Mouse (Mus musculus): ENCODE results near the gene Wnt2b. TPM values are rescaled to one million over a fixed set of nuclear protein-coding genes. Genes with fewer than 3 reads are reported as not detected.

Wnt2b gene
- polyA plus RNA-seq, 1 experiment from 2014 or later = 0.88 TPM

DNA sequence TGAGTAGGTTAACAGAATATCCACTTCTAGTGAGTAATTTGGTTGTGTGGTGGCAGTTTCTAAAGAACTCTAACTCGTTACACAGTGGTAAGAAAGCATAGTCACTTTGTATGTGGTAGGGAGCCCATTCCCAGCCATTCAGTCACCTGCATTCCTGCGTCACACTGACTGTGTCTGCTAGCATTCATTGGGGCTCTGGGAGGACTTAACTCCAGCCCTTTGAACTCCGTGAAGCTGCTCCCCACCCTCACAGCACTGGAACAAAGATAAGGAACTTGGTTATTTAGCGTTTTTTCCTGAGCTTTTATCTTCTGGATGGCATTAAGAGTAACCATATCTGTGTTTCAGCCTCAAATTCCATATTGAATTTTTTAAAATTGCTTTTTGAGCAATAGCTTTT is 23.4 kb downstream of the Wnt2b start:
- H3K27ac ChIP-seq (ENCODE audit: low read length) = no peak overlapping the region
- no peaks in the 10 kb centered on the region for H3K27me3 ChIP-seq (replicated peaks; ENCODE audit: insufficient read depth, low read length)
- H3K4me2 ChIP-seq (replicated peaks; ENCODE audit: low read depth, low read length) = no peak overlapping the region
- no peak overlapping the region for H3K4me3 ChIP-seq (ENCODE audit: low read depth, low read length)
- WGBS = 59% methylated on average over 4 of the region's 4 CpGs
- no peaks in the 10 kb centered on the region for H3K36me3 ChIP-seq (ENCODE audit: insufficient read depth, low read length)
- ATAC-seq = no peak
- H3K4me1 ChIP-seq (ENCODE audit: insufficient read depth, low read depth, low read length) = no peaks in the 10 kb centered on the region
- DNase-seq (ENCODE audit: low spot score) = no peak
- H3K9ac ChIP-seq (replicated peaks; ENCODE audit: low read depth) = no peak overlapping the region
- TF ChIP-seq CTCF (IDR thresholded peaks at IDR 0.05) = no peak
- no peak for TF ChIP-seq EP300 (IDR thresholded peaks at IDR 0.05)
- H3K9me3 ChIP-seq (ENCODE audit: low read length) = no peaks in the 10 kb centered on the region

GRCm38 (mm10) chr3:104937728-104938305 is 23.9 kb downstream of the Wnt2b start:
- Histone ChIP-seq H3K27ac (ENCODE audit: low read length) (no peak overlapping the region), H3K4me3 (ENCODE audit: low read depth, low read length) (no peak overlapping the region), H3K4me1 (ENCODE audit: insufficient read depth, low read depth, low read length) (no peaks in the 10 kb centered on the region), H3K36me3 (ENCODE audit: insufficient read depth, low read length) (no peaks in the 10 kb centered on the region), H3K4me2 (replicated peaks; ENCODE audit: low read depth, low read length) (no peak overlapping the region), H3K9me3 (ENCODE audit: low read length) (no peaks in the 10 kb centered on the region), H3K9ac (replicated peaks; ENCODE audit: low read depth) (no peak overlapping the region), H3K27me3 (replicated peaks; ENCODE audit: insufficient read depth, low read length) (no peaks in the 10 kb centered on the region)
- DNase-seq (ENCODE audit: low spot score) (no peak), ATAC-seq (no peak)
- 74% methylated on average over 2 of the region's 2 CpGs for WGBS
- TF ChIP-seq EP300 (IDR thresholded peaks at IDR 0.05) = no peak
- TF ChIP-seq CTCF (IDR thresholded peaks at IDR 0.05) = no peak

- H3K9me3 ChIP-seq (ENCODE audit: low read length) = no peaks in the 10 kb centered on the region
- peaks cover 7% of the 10 kb centered on the region; the same call in 1 of the 2 replicates for H3K36me3 ChIP-seq (ENCODE audit: insufficient read depth, low read length)
- 96% methylated on average over 6 of the region's 6 CpGs for WGBS
- no peaks in the 10 kb centered on the region for H3K27me3 ChIP-seq (replicated peaks; ENCODE audit: insufficient read depth, low read length)
- no peak overlapping the region for H3K4me3 ChIP-seq (ENCODE audit: low read depth, low read length)
- H3K27ac ChIP-seq (ENCODE audit: low read length) = no peak overlapping the region
- no peak for ATAC-seq
- no peaks in the 10 kb centered on the region for H3K4me1 ChIP-seq (ENCODE audit: insufficient read depth, low read depth, low read length)
- no peak for DNase-seq (ENCODE audit: low spot score)
- no peak overlapping the region for H3K9ac ChIP-seq (replicated peaks; ENCODE audit: low read depth)
- TF ChIP-seq EP300 (IDR thresholded peaks at IDR 0.05) (no peak), CTCF (IDR thresholded peaks at IDR 0.05) (no peak)
- no peak overlapping the region for H3K4me2 ChIP-seq (replicated peaks; ENCODE audit: low read depth, low read length)
Observed at GRCm38 (mm10) chr3:104929385-104929784, 32.3 kb downstream of the Wnt2b start.

DNA sequence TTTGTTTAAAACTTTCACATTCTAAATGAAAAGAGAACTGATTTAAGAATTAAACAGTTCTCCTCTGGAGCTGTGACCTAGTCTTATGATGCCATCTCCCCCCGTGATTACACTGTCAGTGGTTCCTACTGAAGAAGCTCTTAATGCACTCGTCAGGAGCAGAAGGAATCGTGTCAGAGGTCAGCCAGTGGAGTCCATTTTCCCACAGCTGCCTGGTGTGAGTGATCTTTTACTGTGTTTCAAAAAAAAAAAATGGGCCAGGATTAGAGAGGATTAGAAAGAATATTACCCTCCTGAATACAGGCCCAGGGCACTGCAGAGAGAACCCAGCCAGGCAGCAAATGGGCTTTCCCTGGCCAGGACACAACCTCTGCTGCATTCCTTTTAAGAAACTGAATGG is 46.7 kb downstream of the Wnt2b start:
- H3K27ac ChIP-seq (ENCODE audit: low read length) = no peak overlapping the region
- no peak overlapping the region for H3K4me2 ChIP-seq (replicated peaks; ENCODE audit: low read depth, low read length)
- no peaks in the 10 kb centered on the region for H3K9me3 ChIP-seq (ENCODE audit: low read length)
- TF ChIP-seq EP300 (IDR thresholded peaks at IDR 0.05) (no peak), CTCF (IDR thresholded peaks at IDR 0.05) (no peak)
- DNase-seq (ENCODE audit: low spot score) (no peak), ATAC-seq (no peak)
- WGBS = 56% methylated on average over 3 of the region's 3 CpGs
- H3K4me3 ChIP-seq (ENCODE audit: low read depth, low read length) = no peak overlapping the region
- no peak overlapping the region for H3K9ac ChIP-seq (replicated peaks; ENCODE audit: low read depth)
- no peaks in the 10 kb centered on the region for H3K27me3 ChIP-seq (replicated peaks; ENCODE audit: insufficient read depth, low read length)
- no peaks in the 10 kb centered on the region for H3K36me3 ChIP-seq (ENCODE audit: insufficient read depth, low read length)
- H3K4me1 ChIP-seq (ENCODE audit: insufficient read depth, low read depth, low read length) = no peaks in the 10 kb centered on the region

- ATAC-seq = peak; percentile 54; the same call in 1 of the 2 replicates
- Histone ChIP-seq H3K27ac (ENCODE audit: low read length) (no peak overlapping the region), H3K4me1 (ENCODE audit: insufficient read depth, low read depth, low read length) (no peaks in the 10 kb centered on the region), H3K9ac (replicated peaks; ENCODE audit: low read depth) (no peak overlapping the region), H3K27me3 (replicated peaks; ENCODE audit: insufficient read depth, low read length) (no peaks in the 10 kb centered on the region), H3K4me3 (ENCODE audit: low read depth, low read length) (no peak overlapping the region), H3K36me3 (ENCODE audit: insufficient read depth, low read length) (peaks cover 4% of the 10 kb centered on the region), H3K9me3 (ENCODE audit: low read length) (no peaks in the 10 kb centered on the region), H3K4me2 (replicated peaks; ENCODE audit: low read depth, low read length) (no peak overlapping the region)
- 54% methylated on average over 6 of the region's 6 CpGs for WGBS
- TF ChIP-seq EP300 (IDR thresholded peaks at IDR 0.05) (no peak), CTCF (IDR thresholded peaks at IDR 0.05) (no peak)
- DNase-seq (ENCODE audit: low spot score) = peak; percentile 12
Observed at GRCm38 (mm10) chr3:104909195-104909594, 52.5 kb downstream of the Wnt2b start.

- Histone ChIP-seq H3K36me3 (ENCODE audit: insufficient read depth, low read length) (peaks cover 4% of the 10 kb centered on the region), H3K4me3 (ENCODE audit: low read depth, low read length) (no peak overlapping the region), H3K27ac (ENCODE audit: low read length) (no peak overlapping the region), H3K4me1 (ENCODE audit: insufficient read depth, low read depth, low read length) (no peaks in the 10 kb centered on the region), H3K4me2 (replicated peaks; ENCODE audit: low read depth, low read length) (no peak overlapping the region), H3K9me3 (ENCODE audit: low read length) (no peaks in the 10 kb centered on the region), H3K9ac (replicated peaks; ENCODE audit: low read depth) (no peak overlapping the region), H3K27me3 (replicated peaks; ENCODE audit: insufficient read depth, low read length) (no peaks in the 10 kb centered on the region)
- TF ChIP-seq EP300 (IDR thresholded peaks at IDR 0.05) (no peak), CTCF (IDR thresholded peaks at IDR 0.05) (no peak)
- DNase-seq (ENCODE audit: low spot score) (no peak), ATAC-seq (no peak)
- WGBS = 87% methylated on average over 3 of the region's 3 CpGs
Observed at GRCm38 (mm10) chr3:104906007-104906406, 55.7 kb downstream of the Wnt2b start.

DNA sequence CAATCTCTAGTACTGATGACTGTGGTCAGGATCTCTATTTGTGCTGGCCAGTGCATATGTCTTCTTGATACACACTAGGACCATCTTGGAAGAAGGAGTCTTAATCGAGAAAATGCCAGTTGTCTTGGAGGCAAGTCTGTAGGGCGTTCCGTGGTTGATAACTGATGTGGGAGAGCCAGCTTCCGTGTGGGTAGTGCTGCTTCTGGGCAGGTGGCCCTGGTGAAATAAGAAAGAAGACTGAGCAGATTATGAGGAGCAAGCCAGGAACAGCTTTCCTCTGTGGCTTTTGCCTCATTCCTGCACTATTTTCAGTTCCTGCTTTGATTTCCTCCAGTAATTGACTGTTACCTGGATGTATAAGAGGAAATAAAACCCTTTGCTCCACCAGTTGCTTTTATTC is 56.3 kb downstream of the Wnt2b start:
- H3K27ac ChIP-seq (ENCODE audit: low read length) = no peak overlapping the region
- no peak for TF ChIP-seq CTCF (IDR thresholded peaks at IDR 0.05)
- no peak for TF ChIP-seq EP300 (IDR thresholded peaks at IDR 0.05)
- H3K4me3 ChIP-seq (ENCODE audit: low read depth, low read length) = no peak overlapping the region
- H3K27me3 ChIP-seq (replicated peaks; ENCODE audit: insufficient read depth, low read length) = no peaks in the 10 kb centered on the region
- H3K4me1 ChIP-seq (ENCODE audit: insufficient read depth, low read depth, low read length) = no peaks in the 10 kb centered on the region
- H3K4me2 ChIP-seq (replicated peaks; ENCODE audit: low read depth, low read length) = no peak overlapping the region
- peaks cover 4% of the 10 kb centered on the region for H3K36me3 ChIP-seq (ENCODE audit: insufficient read depth, low read length)
- no peak overlapping the region for H3K9ac ChIP-seq (replicated peaks; ENCODE audit: low read depth)
- WGBS = 97% methylated on average over 4 of the region's 4 CpGs
- ATAC-seq = no peak
- no peak for DNase-seq (ENCODE audit: low spot score)
- H3K9me3 ChIP-seq (ENCODE audit: low read length) = no peaks in the 10 kb centered on the region

Measured in lung, postnatal 0 days (tissue).